Mouse (Mus musculus): ENCODE data around the gene Aspg.

The Aspg gene

GRCm38 (mm10) chr12:112117006-112117405, 10.5 kb downstream of the Aspg start:
- DNase-seq = no peak

DNA sequence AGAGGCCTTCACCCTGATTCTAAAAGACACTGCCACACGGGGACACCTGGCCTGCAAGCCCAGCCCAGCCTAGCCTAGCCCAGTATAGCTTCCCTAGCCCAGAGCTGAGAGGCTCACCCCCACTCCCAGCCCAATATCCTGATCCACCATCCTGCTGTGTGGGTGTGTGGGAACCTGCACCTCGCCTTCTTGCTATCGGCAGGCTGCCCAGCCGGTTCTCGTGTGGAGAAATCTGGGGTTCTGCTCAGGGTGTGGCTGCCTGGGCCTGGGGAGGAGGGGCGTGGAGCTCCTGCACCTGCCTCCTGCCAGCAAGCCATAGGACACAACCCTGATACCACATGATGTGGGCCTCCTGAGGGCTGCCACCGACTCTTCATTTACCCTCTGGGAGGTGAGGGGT, 11.2 kb downstream of the Aspg start:
- DNase-seq = no peak

DNA sequence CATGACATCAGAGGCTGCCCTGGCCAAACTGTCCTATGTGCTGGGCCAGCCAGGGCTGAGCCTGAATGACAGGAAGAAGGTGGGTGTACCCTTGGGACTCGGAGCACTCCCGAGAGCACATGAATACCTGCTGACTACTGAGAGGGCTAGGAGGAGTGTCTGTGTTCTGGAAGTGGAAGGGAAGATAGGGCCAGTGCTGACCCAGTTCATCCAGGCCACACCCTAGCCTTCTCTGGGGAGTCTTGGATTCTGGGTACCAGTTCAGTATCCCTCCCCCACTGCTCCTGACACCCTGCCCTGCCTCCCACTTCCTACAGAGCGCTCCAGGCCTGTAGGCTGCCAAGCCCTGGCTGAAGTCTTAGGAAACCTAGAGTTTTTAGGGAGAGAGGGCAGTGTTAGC, 14.7 kb downstream of the Aspg start:
- no peak for DNase-seq

DNA sequence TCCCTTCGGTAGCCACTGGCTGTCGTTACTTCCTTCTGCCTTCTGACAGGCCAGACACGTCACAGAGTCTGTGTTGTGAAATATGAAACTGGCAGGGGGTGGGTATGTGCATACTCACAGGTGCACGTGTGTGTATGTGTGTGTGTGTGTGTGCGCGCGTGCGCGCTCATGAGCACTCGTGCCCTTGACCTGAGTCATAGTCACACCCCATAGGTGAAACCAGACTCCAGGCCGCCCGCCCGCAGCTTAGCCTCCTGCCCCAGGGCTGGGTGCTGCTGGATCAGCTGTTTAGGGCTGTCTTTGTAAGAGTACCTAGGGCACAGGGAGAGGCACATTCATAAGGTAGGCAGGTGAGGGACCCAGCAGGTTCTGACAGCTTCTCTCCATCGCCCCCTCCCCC, 19.4 kb downstream of the Aspg start:
- no peak for DNase-seq

GRCm38 (mm10) chr12:112126931-112127635, 20.6 kb downstream of the Aspg start:
- DNase-seq = no peak

DNA sequence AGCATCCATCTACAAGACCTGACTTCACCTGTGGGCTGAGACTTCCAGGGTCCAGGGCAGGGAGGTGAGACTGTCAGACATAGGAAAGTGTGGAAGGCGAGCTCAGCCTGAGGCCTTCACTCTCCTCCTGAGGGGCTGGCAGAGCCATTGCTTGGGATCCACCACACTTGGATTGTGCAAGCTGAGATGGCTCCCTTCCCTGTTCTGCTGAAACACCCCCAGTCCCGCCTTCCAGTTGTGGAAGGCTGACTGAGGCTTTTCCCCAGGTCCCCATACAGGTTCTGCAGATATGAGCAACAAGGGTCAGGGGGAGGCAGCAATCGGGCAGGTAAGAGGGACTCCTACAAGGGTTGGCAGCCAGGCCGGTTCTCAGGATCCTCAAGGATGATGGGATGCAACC, 22.0 kb downstream of the Aspg start:
- DNase-seq = no peak

DNA sequence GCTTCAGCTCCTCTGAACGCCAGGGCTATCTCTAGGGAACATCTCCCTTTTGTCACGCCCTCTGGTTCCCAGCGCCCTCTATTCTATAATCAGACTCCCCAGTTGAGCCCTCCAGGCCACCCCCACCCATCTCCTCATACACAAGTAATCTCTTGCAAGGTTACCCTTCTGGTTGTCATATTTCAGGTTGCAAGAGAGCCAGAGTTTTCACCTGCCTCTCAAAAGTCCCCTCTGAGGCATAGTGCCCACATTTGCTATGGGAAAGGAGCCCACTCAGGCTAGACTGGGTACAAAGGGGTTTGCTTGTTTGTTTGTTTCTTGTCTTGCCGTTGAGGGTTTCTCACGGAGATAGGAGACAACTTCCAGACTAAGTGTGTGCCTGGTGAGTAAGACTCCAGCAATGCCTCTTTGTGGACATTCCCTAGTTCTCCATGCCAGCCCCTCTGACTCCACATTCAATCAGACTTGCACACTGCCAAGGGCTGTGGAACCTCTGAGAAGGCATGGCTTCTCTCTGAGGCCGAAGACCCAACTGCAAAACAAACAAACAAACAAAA, 22.9 kb downstream of the Aspg start:
- DNase-seq = no peak

DNA sequence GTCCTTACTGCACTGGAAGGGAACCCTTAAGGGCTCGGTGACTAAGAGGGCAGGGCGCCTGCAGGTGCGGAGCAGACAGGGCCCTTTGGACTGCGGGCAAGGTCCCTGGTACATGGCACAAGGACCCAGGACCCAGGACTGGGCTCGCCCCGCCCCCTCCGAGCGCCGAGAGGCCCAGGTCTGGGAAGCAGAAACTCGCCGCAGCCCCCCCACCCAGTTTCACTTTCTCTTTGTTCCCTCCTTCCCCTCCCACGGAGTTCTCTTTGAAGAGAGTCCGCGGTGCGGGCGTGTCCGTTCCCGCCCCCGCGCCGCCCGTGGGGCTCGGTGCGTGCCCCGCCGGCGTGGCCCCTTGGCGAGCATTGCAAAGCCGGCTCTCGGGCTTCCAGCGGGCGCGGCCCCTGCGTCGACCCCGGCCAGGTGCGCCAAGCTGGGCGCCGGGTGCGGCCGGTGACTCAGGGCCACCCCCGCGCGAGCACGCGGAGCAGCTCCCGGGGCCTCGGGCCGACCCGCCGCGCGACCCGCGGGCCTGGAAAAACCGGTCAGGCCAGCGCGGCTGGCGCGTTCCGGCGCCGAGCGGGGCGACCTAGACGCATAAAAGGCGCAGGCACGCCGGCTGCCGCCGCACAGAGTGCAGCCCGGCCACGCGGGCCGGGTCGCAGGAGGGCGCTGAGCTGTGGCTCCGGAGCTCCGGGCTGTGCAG, 23.8 kb downstream of the Aspg start:
- DNase-seq = no peak

- DNase-seq = no peak
These were observed 24.5 kb downstream of the Aspg start for GRCm38 (mm10) chr12:112130957-112131356.

DNA sequence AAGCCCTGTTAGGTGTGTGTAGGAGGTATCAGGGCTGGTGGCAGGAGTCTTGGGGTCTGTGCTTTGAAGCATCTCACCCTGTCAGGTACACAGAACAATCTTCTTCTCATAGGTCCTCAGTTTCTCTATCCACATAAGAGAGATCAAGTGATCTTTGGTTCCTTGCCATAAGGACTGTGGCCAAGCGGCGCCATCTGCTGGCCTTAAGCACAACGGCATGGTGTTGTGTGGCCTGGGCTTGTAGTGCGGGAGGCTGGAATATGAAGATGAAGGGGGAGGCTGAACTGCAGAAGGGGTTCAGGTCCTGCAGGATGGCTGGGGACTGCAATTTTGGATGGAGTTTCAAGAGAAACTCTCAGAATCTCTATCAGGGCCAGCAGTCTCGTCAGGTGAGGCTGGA, 33.8 kb downstream of the Aspg start:
- peak; percentile 16 for DNase-seq

DNA sequence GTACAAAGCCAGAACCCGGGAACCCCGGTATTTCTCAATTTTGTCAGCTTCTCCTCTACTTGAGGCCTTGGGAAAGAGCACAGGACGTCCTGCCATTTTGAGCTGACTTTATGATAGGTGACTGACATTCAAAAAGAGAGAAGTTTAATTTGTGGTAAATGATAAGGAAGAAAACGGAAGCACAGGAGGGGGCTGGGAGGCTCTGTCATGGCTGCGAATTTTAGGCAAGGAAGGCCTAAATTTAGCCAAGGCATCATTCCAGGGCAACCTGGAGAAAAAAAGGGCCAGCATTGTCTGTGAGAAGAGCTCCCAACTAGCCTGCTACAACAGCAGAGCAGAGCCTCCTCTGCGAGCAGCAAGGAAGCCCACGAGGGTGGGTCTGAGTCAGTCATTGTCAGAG, 34.3 kb downstream of the Aspg start:
- no peak for DNase-seq

- DNase-seq = no peak
These were observed 34.8 kb downstream of the Aspg start for GRCm38 (mm10) chr12:112141300-112141699.

DNA sequence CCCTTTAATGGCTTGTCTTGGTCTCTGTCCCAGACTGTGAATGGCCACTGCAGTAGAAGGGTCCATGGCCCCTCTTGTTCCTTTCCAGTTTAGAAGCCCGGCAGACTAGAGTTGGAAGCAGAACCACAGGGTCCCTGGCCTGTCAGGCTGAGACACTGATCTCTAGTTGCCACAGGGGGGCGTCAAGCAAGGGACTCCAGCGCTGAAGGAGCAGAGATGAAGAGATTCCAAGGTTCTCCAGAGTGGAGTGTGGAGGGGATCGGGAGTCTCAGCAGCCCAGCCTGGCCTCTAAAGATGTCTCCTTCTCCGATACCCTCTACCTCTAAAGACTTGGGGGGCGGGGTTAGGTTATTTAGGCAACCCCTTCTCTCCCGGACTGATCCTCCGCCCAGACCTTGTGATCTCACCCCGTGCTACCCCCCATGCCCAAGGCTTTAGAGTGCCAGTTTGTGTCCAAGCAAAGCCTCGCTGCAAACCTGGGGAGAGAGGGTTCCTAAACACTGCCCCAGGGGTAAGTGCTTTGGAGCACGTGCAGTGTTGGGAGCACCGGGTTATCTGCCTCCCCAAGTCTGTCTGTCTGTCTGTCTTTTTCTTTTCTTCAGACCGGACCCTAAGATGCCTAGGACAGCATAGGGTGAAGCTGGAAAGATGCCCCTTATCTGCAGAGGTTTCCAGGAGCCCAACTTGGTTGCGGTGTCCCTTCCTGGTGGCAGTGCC, 36.8 kb downstream of the Aspg start:
- no peak for DNase-seq

DNA sequence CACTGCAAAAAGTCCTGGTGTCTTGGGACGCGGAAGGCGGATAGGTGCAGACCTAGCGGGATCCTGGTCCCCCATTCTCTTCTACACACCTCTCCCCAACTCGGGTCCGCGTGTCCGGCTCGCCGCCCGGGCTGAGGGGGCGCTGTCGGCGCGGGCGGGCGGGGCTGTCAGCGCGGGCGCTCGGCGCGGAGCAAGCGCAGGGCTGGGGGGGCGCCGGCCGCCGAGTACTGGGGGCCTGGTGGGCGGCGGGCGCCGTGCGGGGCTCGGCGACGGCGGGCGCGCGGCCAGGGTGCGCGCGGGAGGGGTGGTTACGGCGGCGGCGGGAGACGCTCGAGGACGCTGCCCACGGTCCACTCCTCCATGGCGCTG, 37.3 kb downstream of the Aspg start:
- DNase-seq = no peak

DNA sequence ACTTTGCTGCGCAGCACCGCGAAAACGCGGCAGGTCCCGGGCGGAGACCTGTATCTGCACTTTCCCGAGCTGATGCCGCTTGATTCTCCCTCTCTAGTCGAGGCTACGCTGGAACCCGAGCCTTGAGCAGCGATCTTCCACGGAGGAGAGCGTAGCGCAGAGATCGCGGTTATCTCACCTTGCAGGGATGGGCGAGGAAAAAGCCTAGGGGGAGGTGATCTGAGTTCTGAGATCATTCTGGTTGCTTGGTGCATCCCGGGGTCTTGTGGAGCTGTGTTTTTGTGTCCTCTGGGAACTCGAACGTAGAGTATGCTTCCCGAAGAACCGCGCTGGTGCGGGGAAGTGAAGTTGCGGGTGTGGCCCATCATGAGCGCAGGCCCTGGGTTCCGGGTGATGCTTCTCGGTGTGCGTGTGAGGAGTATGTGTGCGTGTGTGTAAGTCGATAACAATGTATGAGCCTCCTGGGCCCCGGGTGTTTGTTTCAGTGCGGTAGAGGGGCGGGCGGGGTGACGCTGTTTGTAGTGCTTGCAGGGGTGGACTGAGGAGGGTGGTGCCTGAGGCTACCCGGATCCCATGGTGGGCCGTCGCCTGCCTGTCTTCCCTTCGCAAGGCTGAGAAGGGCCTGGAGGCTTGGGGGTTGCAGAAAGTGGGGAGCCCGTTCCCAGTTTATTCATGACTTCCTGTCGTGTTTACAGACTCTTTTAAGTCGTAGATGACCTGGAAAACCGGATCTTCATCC, 38.1 kb downstream of the Aspg start:
- DNase-seq = no peak

DNA sequence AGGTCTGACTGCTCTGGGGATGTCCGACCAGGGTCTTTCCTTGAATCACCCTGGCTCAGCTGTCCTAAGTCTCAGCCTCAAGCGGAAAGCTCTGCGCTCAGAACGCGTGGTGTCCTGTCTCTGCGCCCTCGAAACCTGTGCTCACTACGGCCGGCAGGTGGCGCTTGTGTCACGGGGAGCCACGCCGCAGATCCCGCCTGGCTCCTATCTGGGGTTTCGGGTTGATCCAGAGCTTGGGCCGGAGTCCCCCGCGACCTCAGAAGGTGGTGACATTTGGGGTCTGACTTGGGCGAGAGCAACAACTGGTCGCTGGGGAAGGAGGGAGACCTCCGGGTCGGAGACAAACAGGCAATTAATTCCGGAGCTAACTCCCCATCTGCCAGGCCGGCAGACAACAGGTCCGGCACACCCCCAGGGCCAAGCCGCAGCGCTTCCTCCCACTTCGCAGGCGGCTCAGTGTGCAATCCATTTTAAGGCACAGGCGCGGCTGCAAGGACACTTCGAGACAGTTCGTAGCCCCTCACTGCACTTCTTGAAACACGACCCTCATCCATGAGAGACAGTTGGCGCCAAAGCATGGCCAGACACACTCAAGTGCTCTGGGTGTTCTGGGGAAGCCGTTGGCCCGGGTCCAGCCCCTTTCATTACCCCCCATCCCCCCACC, 38.9 kb downstream of the Aspg start:
- DNase-seq = peak; percentile 74

- DNase-seq = no peak
These were observed 39.6 kb downstream of the Aspg start, which contains the start of gene Kif26a for GRCm38 (mm10) chr12:112145875-112146651. Gene Kif26a (plus strand): TSS chr12:112146208.

GRCm38 (mm10) chr12:112147365-112147764, 40.9 kb downstream of the Aspg start:
- DNase-seq = no peak

GRCm38 (mm10) chr12:112150011-112150410, 43.5 kb downstream of the Aspg start:
- DNase-seq = no peak

- DNase-seq = no peak
These were observed 44.9 kb downstream of the Aspg start for GRCm38 (mm10) chr12:112151244-112151979.

DNA sequence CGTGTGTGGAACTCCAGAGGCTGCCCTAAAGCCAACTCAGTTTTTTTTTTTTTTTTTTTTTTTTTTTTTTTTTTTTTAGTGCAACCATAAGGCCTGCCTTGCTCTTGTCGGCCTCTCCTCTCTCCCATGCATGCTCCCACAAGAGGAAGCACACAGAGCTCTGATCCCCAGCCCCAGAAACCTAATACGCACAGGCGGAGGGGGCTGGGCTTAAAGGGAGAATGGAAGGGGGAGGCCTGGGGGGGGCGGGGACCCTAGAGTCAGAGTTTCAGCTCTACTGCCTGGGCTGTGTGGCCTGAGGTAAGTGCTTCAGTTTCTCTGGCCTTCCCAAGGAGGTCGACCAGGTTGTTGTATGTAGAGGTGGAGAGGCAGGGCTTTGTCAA, 45.5 kb downstream of the Aspg start:
- DNase-seq = no peak
